Comparison of ENCODE assay signal across 9 mouse cellular contexts in the genomic region with DNA sequence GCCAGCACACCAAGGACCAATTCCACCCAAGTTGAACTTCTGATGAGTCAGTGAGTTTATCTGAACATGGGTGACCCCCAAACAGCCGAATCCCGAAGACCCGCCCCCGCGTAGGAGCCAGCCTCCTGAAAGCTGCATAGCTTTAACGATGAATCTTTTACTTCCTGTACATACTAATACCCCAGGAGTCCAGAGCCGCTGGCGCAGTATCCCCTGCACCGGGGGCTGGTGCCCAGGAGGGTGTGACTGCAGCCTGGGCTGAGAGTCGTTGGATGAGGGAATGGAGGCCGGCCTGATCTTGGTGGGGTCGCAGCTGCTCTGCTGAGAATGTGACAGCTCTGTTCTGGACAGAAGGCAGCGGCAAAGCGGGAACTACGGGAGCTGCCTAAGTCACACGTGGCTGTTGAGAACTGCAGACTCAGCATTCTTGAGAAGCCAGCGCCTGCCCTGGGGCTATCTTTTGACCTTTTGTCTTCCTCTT. TPM values are rescaled to one million over a fixed set of nuclear protein-coding genes. Genes with fewer than 3 reads are reported as not detected.
DNase-seq lines count a peak whose midpoint lies in the region; ATAC-seq and TF ChIP-seq lines count a peak whose summit lies in the region.
"Had no signal": no experiment of that assay in that cellular context is flagged by ENCODE, and none has a peak within 500 bp of the region (broad histone marks: within the 10 kb centered on the region; RNA-seq: fewer than 3 reads in every experiment).

No protein-coding gene starts in this region.

- TF ChIP-seq POLR2A in bone marrow macrophage, adult 2 months (IDR thresholded peaks at IDR 0.05; ENCODE audit: borderline replicate concordance, low read depth, low read length) = no peak

- no peak; the same call in 1 of the 2 replicates for ATAC-seq in heart, embryonic 11.5 days (replicated peaks; ENCODE audit: insufficient number of reproducible peaks, low FRiP score, low TSS enrichment)
- ATAC-seq in monocyte, adult 5-6 weeks (replicated peaks; ENCODE audit: insufficient number of reproducible peaks, low FRiP score, low TSS enrichment, poor library complexity, severe bottlenecking) = peak; percentile 37; the same call in 1 of the 2 replicates

- no peaks in the 10 kb centered on the region for H3K9me3 ChIP-seq in heart, embryonic 11.5 days (replicated peaks; ENCODE audit: control insufficient read depth, low read length)

- H3K36me3 ChIP-seq in heart, embryonic 11.5 days (ENCODE audit: control insufficient read depth, insufficient read depth, low read length) = no peaks in the 10 kb centered on the region

- peak overlapping the region; percentile 64 for H3K9ac ChIP-seq in heart, embryonic 11.5 days (ENCODE audit: low read depth, low read length)

- 11% methylated on average over 17 of the region's 17 CpGs for WGBS in heart, embryonic 11.5 days (ENCODE audit: insufficient replicate concordance)

- no peak for TF ChIP-seq CTCF in bone marrow macrophage, adult 2 months (IDR thresholded peaks at IDR 0.05; ENCODE audit: low read depth, low read length)

- peak overlapping the region; percentile 68 for H3K4me2 ChIP-seq in heart, embryonic 11.5 days

- H3K4me1 ChIP-seq in bone marrow macrophage, adult 2 months (ENCODE audit: control insufficient read depth, insufficient read depth, low read length) = peaks cover 15% of the 10 kb centered on the region
- H3K4me1 ChIP-seq in heart, embryonic 11.5 days (ENCODE audit: control insufficient read depth, insufficient read depth, low read length) = peaks cover 36% of the 10 kb centered on the region

- peak overlapping the region; percentile 89 for H3K27ac ChIP-seq in bone marrow macrophage, adult 2 months (ENCODE audit: insufficient read depth, low read depth, low read length)
- H3K27ac ChIP-seq in heart, embryonic 11.5 days (ENCODE audit: low read depth, low read length) = peak overlapping the region; percentile 32; the same call in 1 of the 2 replicates

- peak overlapping the region; percentile 71 for H3K4me3 ChIP-seq in bone marrow macrophage, adult 2 months (ENCODE audit: insufficient read depth, low read length)
- H3K4me3 ChIP-seq in heart, embryonic 11.5 days (ENCODE audit: low read depth, low read length) = peak overlapping the region; percentile 21; the same call in 1 of the 2 replicates
- H3K4me3 ChIP-seq: erythroblast, embryonic 14.5 days had no signal

- H3K27me3 ChIP-seq in heart, embryonic 11.5 days (ENCODE audit: control insufficient read depth, insufficient read depth, low read length) = no peaks in the 10 kb centered on the region

- peak; percentile 65 for DNase-seq in adrenal gland, adult 2 months
- no peak for DNase-seq in adrenal gland, postnatal 10 days
- DNase-seq in kidney, postnatal 25 days = peak; percentile 58 to 72
- DNase-seq in layer of hippocampus, postnatal 36 days = no peak
- DNase-seq in ovary, postnatal 36 days (ENCODE audit: low spot score) = no peak

RNA-seq across cellular contexts. Expression of a gene that starts 28.2 kb away (rescaled TPM):
- 100 to 1,000 TPM; 270 to 284 TPM for total RNA-seq in adrenal gland, adult 2 months (2021)
- polyA plus RNA-seq in adrenal gland, adult 2 months (2012; rRNA removed) = 205 and 318 TPM in 2 replicates
- total RNA-seq in adrenal gland, postnatal 10 days (2021) = 100 to 1,000 TPM; 144 to 176 TPM
- 134 and 173 TPM in 2 replicates for polyA plus RNA-seq in bone marrow macrophage, adult 2 months (2012; ENCODE audit: insufficient read depth, insufficient read length, missing spikeins)
- 167 and 169 TPM in 2 replicates for polyA plus RNA-seq in heart, embryonic 11.5 days (2014; fragmentation: Nextera tagmentation; extraction: Ambion mirVana)
- 104 to 150 TPM (median 116 TPM) in 3 replicates for total RNA-seq in monocyte, adult 5-6 weeks (2017)
- total RNA-seq in layer of hippocampus, postnatal 36 days (2021) = 10 to 100 TPM; 56.8 to 66.3 TPM

RNA-seq across cellular contexts. Expression of a gene that starts 48.0 kb away (rescaled TPM):
- total RNA-seq in adrenal gland, adult 2 months (2021) = 100 to 1,000 TPM in 1 of 2 experiments, 10 to 100 TPM in 1; 63.2 to 125 TPM
- polyA plus RNA-seq in adrenal gland, adult 2 months (2012; rRNA removed) = 128 and 133 TPM in 2 replicates
- total RNA-seq in adrenal gland, postnatal 10 days (2021) = 100 to 1,000 TPM; 202 to 313 TPM
- polyA plus RNA-seq in bone marrow macrophage, adult 2 months (2012; ENCODE audit: insufficient read depth, insufficient read length, missing spikeins) = 36.4 and 43.3 TPM in 2 replicates
- polyA plus RNA-seq in heart, embryonic 11.5 days (2014; fragmentation: Nextera tagmentation; extraction: Ambion mirVana) = 1,237 and 1,376 TPM in 2 replicates
- 79.8 to 96.7 TPM (median 88.2 TPM) in 3 replicates for total RNA-seq in monocyte, adult 5-6 weeks (2017)
- total RNA-seq in layer of hippocampus, postnatal 36 days (2021) = 100 to 1,000 TPM; 868 to 949 TPM

RNA-seq across cellular contexts. Expression of a gene that starts 48.1 kb away (rescaled TPM):
- 10 to 100 TPM in 1 of 2 experiments, not detected in 1; 10.9 TPM for total RNA-seq in adrenal gland, adult 2 months (2021)
- polyA plus RNA-seq in adrenal gland, adult 2 months (2012; rRNA removed) = 49.5 and 126 TPM in 2 replicates
- not detected for total RNA-seq in adrenal gland, postnatal 10 days (2021)
- polyA plus RNA-seq in bone marrow macrophage, adult 2 months (2012; ENCODE audit: insufficient read depth, insufficient read length, missing spikeins) = not detected in 2 replicates
- polyA plus RNA-seq in heart, embryonic 11.5 days (2014; fragmentation: Nextera tagmentation; extraction: Ambion mirVana) = not detected in 2 replicates
- total RNA-seq in monocyte, adult 5-6 weeks (2017) = 12.2 to 56.4 TPM in 2 of 3 replicates, not detected in the other
- total RNA-seq in layer of hippocampus, postnatal 36 days (2021) = not detected
- polyA plus RNA-seq: erythroblast, embryonic 14.5 days had no signal

RNA-seq across cellular contexts. Expression of a gene that starts 53.5 kb away (rescaled TPM):
- total RNA-seq in adrenal gland, adult 2 months (2021) = under 1 TPM; 0.43 to 0.86 TPM
- polyA plus RNA-seq in adrenal gland, adult 2 months (2012; rRNA removed) = 2.4 and 8.5 TPM in 2 replicates
- total RNA-seq in adrenal gland, postnatal 10 days (2021) = 10 to 100 TPM; 24.0 to 59.0 TPM
- not detected in 2 replicates for polyA plus RNA-seq in bone marrow macrophage, adult 2 months (2012; ENCODE audit: insufficient read depth, insufficient read length, missing spikeins)
- polyA plus RNA-seq in heart, embryonic 11.5 days (2014; fragmentation: Nextera tagmentation; extraction: Ambion mirVana) = 0.09 and 0.59 TPM in 2 replicates
- 1.1 TPM in 1 of 3 replicates, not detected in the others for total RNA-seq in monocyte, adult 5-6 weeks (2017)
- 1 to 10 TPM in 1 of 2 experiments, under 1 TPM in 1; 0.82 to 2.2 TPM for total RNA-seq in layer of hippocampus, postnatal 36 days (2021)
- polyA plus RNA-seq: erythroblast, embryonic 14.5 days had no signal

Comparison
In these comparisons a context has a peak if more than half of its experiments do, and no peak if none do; other contexts are left out.
1. DNase-seq: peak in adrenal gland, adult 2 months (single experiment) and kidney, postnatal 25 days (2 of 2); none in adrenal gland, postnatal 10 days (single experiment), layer of hippocampus, postnatal 36 days (0 of 2) and ovary, postnatal 36 days (single experiment).